Mouse (Mus musculus): Measurements from ENCODE around the gene Kcnk16.

DNA sequence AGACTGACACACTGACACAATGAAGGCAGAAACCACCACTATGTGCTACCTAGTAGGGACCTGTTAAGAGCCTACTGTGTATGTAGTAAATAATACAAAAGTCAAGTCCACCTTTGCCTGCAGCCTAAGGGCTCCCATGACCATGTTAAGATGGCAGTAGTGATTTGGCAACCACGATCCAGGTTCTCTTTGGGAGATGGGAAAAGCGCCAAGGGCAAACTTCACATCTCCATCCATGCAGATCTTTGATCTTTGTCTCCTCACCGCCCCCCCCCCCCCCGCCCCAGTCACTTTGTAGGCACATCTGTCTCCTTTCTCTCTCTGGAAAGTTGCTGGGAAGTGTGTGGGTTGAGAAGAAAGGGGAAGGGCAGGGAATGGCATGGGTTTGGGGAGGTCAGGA is 6.7 kb downstream of the Kcnk16 start:
- no peak for TF ChIP-seq TAL1 (IDR thresholded peaks at IDR 0.05; ENCODE audit: low read length)
- TF ChIP-seq GATA1 (IDR thresholded peaks at IDR 0.05; ENCODE audit: low read length), result no peak
